Mouse (Mus musculus) left cerebral cortex, postnatal 14 days (tissue): ENCODE data around the gene Spock1. TPM values are rescaled to one million over a fixed set of nuclear protein-coding genes. Genes with fewer than 3 reads are reported as not detected.

Source experiments
- DNase-seq, 2 experiments: peaks; one replicate each; pipeline ENCODE4 v3.0.0; 2021 to 2022; ENCODE audit warnings: low spot score in 2 of 2, mixed read lengths in 1 of 2
- intact Hi-C: fragments of 180-260 bp; cut with DNase I; formaldehyde crosslinking; loops from one replicate; pipeline ENCODE4 v1.15.1; 2025
- total RNA-seq, 2 experiments: library from RNA; stranded (reverse); gene quantifications; 2 replicates each; pipeline ENCODE4 v1.2.3; 2021

The Spock1 gene
- total RNA-seq, 2 experiments from 2014 or later: 297 to 320 TPM

GRCm38 (mm10) chr13:57760618-57761017 is 147.5 kb downstream of the Spock1 start:
- intact Hi-C loops: no loop called here
- DNase-seq: no peak

GRCm38 (mm10) chr13:57756316-57756715 is 151.8 kb downstream of the Spock1 start:
- intact Hi-C loops: no loop called here
- DNase-seq: peak in 1 of 2 experiments; percentile 31

- intact Hi-C loops: no loop called here
- no peak for DNase-seq
These were observed 157.3 kb downstream of the Spock1 start for GRCm38 (mm10) chr13:57750831-57751230.

GRCm38 (mm10) chr13:57744667-57745066 is 163.5 kb downstream of the Spock1 start:
- intact Hi-C loops: no loop called here
- no peak for DNase-seq

- intact Hi-C loops: no loop called here
- peak in 1 of 2 experiments; percentile 15 for DNase-seq
These were observed 166.9 kb downstream of the Spock1 start for GRCm38 (mm10) chr13:57741186-57741585.

DNA sequence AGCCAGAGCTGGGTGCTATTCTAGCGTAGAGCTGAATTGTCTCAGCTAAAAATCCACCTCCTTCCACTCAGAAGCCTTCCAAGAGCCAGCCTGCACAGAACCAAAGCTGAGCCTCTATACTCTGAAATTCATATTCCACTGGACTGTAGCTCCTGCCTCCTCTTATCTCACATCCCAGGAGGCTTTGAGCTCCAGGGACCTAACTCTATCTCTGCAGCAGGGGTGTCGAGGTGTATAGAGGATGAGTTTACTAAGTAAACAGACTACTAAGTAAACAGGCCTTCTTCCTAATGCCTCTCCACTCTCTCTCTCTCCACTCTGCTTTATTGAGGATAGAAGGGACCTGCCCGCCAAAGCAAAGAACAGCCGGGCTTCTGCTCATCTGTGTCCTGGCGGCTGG is 167.7 kb downstream of the Spock1 start:
- intact Hi-C loops: no loop called here
- DNase-seq: no peak

- intact Hi-C loops: no loop called here
These were observed 172.1 kb downstream of the Spock1 start for GRCm38 (mm10) chr13:57736060-57736459.

DNA sequence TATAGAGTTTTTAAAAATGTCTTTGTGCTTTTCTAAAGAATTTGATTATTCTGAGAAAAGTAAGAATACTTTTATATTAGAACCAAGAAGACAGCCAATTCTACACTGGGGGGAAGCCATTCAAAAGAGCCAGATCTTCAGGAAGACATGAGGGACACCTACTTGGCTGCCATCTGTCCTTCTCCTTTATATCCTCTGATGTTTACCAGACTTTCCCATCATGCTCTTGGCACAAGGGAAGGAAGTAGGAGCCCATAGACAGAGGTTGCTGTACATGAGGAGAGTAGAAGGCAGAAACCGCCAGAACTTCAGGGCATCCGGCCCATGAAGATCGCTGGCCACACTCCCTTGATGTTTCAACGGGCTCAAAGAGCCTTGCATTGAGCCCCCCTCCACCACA is 173.6 kb downstream of the Spock1 start:
- no peak for DNase-seq
- intact Hi-C loops: no loop called here

More at GRCm38 (mm10) chr13:57736060-57736459, 172.1 kb downstream of the Spock1 start:
- no peak for DNase-seq

DNA sequence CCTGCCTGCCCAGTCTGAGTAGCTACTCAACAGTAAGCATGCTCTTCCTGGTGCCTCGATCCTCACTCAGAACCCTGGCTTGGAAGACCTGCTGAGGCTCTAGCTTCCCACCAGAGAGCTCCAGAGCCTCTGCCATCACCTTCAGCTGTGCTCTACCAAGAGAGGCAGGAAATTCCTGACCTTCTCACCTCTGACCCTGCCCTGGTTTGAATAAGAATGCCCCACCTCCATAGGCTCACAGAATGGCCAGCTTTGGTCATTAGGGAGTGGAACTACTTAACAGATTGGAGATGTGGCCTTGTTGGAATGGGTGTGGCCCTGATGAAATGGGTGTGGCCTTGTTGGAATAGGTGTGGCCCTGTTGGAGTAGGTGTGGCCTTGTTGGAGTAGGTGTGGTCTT is 174.6 kb downstream of the Spock1 start:
- intact Hi-C loops: no loop called here
- DNase-seq: no peak

- DNase-seq: no peak
- intact Hi-C loops: no loop called here
These were observed 175.9 kb downstream of the Spock1 start for GRCm38 (mm10) chr13:57732251-57732650.

GRCm38 (mm10) chr13:57727716-57728115 is 180.4 kb downstream of the Spock1 start:
- intact Hi-C loops: no loop called here
- DNase-seq: no peak

DNA sequence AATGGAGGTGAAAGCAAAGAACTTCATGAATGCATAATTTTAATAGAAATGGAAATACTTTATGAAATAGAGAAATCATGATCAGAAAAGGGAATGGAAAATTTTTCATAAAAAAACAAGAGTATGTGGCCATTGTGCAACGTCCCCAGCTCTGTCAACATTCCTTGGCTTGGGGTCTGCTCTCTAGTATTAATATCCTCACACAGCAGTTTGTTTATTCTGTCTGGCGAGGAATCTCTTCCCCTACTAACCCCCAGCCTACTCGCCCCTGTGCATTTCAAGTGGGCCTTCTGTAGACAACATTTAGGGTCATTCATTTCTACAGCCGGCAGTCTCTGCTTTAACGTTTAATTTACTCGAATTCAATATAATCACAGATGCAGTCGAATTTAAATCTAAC is 181.5 kb downstream of the Spock1 start:
- intact Hi-C loops: no loop called here
- no peak for DNase-seq

DNA sequence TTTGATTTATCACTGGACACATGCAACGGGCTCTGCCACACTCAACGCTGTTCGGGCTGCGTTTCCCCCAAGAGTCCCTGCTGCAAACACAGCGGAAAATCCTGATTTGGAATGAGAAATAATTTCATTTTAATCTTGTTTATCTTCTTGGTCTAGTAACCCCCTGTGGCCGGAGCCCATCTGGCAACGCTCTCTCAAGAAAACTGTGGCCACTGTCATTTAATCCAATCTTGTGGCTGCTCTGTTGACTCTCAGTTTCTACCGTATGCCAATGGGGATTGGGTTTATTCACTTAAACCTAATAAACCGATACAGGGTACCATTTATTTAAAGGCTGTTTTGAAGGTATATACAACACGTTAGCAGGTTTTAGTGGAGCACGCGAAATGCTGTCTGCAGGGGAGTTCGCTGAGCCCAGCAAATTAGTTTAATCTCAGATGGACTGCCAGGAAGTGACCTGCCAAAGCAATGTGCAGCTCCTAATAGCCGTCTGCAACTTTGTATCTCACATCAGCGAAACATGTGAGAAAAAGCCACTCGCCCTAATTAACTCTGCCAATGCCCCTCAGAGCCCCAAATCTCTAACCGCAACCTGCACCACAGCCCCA is 185.7 kb downstream of the Spock1 start:
- no peak for DNase-seq
- intact Hi-C loops: loop anchor here (5.0 kb wide), 1 partner anchor 185 kb away; the partner anchor contains the start of gene Spock1

DNA sequence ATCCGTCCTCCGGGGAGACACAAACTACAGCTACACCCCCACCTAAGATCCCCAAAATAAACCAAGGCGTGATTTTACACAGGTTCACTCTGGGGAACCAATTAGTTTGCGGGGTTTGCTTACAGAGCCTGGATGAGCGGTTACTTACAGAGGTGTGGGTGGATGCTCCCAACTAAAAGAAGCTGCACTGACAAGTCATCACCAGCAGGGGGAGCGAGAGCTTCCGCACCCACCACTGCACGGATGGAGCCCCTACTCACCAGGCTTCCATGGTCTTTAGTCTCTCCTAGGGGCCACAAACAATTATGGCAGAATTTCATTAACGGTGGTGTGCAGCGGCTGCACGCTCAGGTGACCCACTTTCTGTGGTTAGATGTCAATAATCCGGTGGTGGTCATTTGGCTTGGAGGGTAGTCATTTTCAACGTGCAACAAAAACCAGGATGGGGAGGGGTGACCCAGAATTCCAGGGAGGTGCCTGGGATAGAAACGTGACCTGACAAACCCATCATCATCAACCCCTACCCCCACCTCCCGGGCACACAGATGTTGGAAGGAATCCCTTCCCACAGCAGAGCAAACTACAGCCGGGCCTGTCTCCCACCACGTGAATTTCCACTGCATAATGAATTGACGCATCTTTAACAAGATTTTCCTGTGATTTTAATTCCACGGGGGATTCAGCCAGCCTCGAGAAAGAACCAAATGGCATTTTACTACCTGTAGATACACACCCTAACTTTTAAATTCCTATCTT is 186.4 kb downstream of the Spock1 start:
- intact Hi-C loops: loop anchor here (5.0 kb wide), 1 partner anchor 186 kb away; the partner anchor contains the start of gene Spock1
- peak; percentile 64 to 69 for DNase-seq

- DNase-seq: no peak
- intact Hi-C loops: no loop called here
These were observed 190.0 kb downstream of the Spock1 start for GRCm38 (mm10) chr13:57718087-57718486.

GRCm38 (mm10) chr13:57712910-57713309 is 195.2 kb downstream of the Spock1 start:
- DNase-seq: no peak
- intact Hi-C loops: no loop called here

- intact Hi-C loops: no loop called here
- no peak for DNase-seq
These were observed 199.7 kb downstream of the Spock1 start for GRCm38 (mm10) chr13:57708425-57708824.

GRCm38 (mm10) chr13:57702966-57703365 is 205.2 kb downstream of the Spock1 start:
- intact Hi-C loops: no loop called here
- DNase-seq: no peak

GRCm38 (mm10) chr13:57696685-57697084 is 211.4 kb downstream of the Spock1 start:
- intact Hi-C loops: no loop called here
- no peak for DNase-seq

DNA sequence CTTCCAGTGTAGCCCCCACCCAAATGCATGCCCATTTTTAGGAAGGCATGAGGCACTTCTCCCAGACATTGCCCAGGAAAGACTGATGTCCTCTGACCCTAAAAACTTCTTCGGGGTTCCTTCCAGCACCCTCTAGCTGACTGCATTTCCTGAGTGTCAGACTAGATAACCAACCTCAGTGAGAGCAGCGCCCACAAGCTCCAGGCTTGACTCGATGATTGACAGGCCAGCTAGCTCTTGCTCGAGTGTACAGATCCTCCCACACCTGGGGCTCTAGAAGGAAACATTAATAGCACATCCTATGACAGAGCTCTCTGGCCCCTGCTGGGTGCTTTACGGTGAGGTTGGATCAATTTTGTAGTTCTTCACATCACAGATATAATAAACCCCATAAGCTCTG is 219.2 kb downstream of the Spock1 start:
- peak in 1 of 2 experiments; percentile 14 for DNase-seq
- intact Hi-C loops: no loop called here

DNA sequence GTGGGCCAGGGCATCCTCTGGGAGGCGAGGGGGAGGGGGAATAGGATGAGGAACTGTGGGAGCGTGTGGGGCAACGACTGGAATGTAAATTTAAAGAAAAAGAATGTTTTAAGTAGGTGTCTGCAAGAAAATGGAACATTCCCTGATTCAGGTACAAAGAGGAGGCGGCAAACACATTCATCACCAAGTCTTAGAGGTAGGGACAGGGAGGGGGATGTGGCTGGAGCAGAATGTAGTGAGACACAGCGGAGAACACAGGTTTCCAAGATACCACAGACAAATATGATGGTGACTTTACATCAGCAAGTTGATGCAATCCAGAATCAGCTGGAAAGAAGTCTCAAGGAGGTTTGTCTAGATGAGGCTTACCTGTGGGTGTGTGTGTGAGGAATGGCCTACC is 221.7 kb downstream of the Spock1 start:
- intact Hi-C loops: no loop called here
- DNase-seq: peak in 1 of 2 experiments; percentile 37
